Mouse (Mus musculus) brain, embryonic 14.5 days (tissue): ENCODE results near the gene Ptgs1.

Experiments
- CTCF ChIP-seq: fragments of 200-500 bp; IDR thresholded peaks from 2 replicates; pipeline ENCODE4 v1.5.1; 2012; ENCODE audit warnings: inconsistent platforms, mild to moderate bottlenecking, moderate library complexity, borderline replicate concordance; ENCODE audit not compliant: insufficient read depth, insufficient read length; ENCODE audit errors: extremely low read depth
- POLR2A ChIP-seq: fragments of 200-500 bp; IDR thresholded peaks from 2 replicates; pipeline ENCODE4 v1.6.1; 2012; ENCODE audit warnings: mild to moderate bottlenecking, inconsistent platforms, borderline replicate concordance; ENCODE audit not compliant: poor library complexity, insufficient read depth, insufficient read length, severe bottlenecking; ENCODE audit errors: extremely low read depth

GRCm38 (mm10) chr2:36210796-36211195, 19.4 kb upstream of the Ptgs1 start:
- no peak for TF ChIP-seq CTCF
- TF ChIP-seq POLR2A = no peak
